Mouse (Mus musculus): ENCODE results near the gene Cc2d1a.

Cc2d1a gene

GRCm38 (mm10) chr8:84180530-84181190, 32.9 kb upstream of the Cc2d1a start:
- intact Hi-C loops (cut with DNase I) = loop anchor here (5.0 kb wide), 1 partner anchor 143 kb away; no protein-coding TSS in a partner anchor

GRCm38 (mm10) chr8:84179946-84180345, 32.2 kb upstream of the Cc2d1a start:
- intact Hi-C loops (cut with DNase I) = loop anchor here (5.0 kb wide), 1 partner anchor 143 kb away; no protein-coding TSS in a partner anchor

GRCm38 (mm10) chr8:84178592-84178991, 30.9 kb upstream of the Cc2d1a start:
- intact Hi-C loops (cut with DNase I) = no loop called here

- intact Hi-C loops (cut with DNase I) = no loop called here
Observed at GRCm38 (mm10) chr8:84177405-84177804, 29.7 kb upstream of the Cc2d1a start.

- intact Hi-C loops (cut with DNase I) = no loop called here
Observed at GRCm38 (mm10) chr8:84176560-84176959, 28.8 kb upstream of the Cc2d1a start.

GRCm38 (mm10) chr8:84173861-84174260, 26.1 kb upstream of the Cc2d1a start:
- intact Hi-C loops (cut with DNase I) = no loop called here

- intact Hi-C loops (cut with DNase I) = no loop called here
Observed at GRCm38 (mm10) chr8:84170096-84170495, 22.4 kb upstream of the Cc2d1a start.

GRCm38 (mm10) chr8:84167696-84168095, 20.0 kb upstream of the Cc2d1a start:
- intact Hi-C loops (cut with DNase I) = no loop called here

- intact Hi-C loops (cut with DNase I) = no loop called here
Observed at GRCm38 (mm10) chr8:84157620-84158019, 9.9 kb upstream of the Cc2d1a start.

GRCm38 (mm10) chr8:84149181-84149580, 1.4 kb upstream of the Cc2d1a start:
- intact Hi-C loops (cut with DNase I) = loop anchor here (5.0 kb wide), 1 partner anchor 47 kb away; the partner anchor contains the start of gene Dcaf15

- intact Hi-C loops (cut with DNase I) = loop anchor here (5.0 kb wide), 1 partner anchor 46 kb away; the partner anchor contains the start of gene Dcaf15
Observed at GRCm38 (mm10) chr8:84148531-84148850, 755 bp upstream of the Cc2d1a start.

- intact Hi-C loops (cut with DNase I) = loop anchor here (5.0 kb wide), 1 partner anchor 45 kb away; the partner anchor contains the start of gene Dcaf15
Observed at GRCm38 (mm10) chr8:84147324-84147766, 391 bp downstream of the Cc2d1a start.

- intact Hi-C loops (cut with DNase I) = loop anchor here (5.0 kb wide), 1 partner anchor 42 kb away; the partner anchor contains the start of gene Dcaf15
Observed at GRCm38 (mm10) chr8:84144636-84145245, 3.0 kb downstream of the Cc2d1a start.

GRCm38 (mm10) chr8:84140838-84141237, 6.9 kb downstream of the Cc2d1a start:
- intact Hi-C loops (cut with DNase I) = no loop called here

- intact Hi-C loops (cut with DNase I) = no loop called here
Observed at GRCm38 (mm10) chr8:84137848-84138247, 9.9 kb downstream of the Cc2d1a start.

- intact Hi-C loops (cut with DNase I) = no loop called here
Observed at GRCm38 (mm10) chr8:84132225-84132624, 15.5 kb downstream of the Cc2d1a start.

- intact Hi-C loops (cut with DNase I) = no loop called here
Observed at GRCm38 (mm10) chr8:84130806-84131205, 16.9 kb downstream of the Cc2d1a start.

GRCm38 (mm10) chr8:84128277-84128676, 19.5 kb downstream of the Cc2d1a start:
- intact Hi-C loops (cut with DNase I) = no loop called here

- intact Hi-C loops (cut with DNase I) = no loop called here
Observed at GRCm38 (mm10) chr8:84127202-84127901, 20.4 kb downstream of the Cc2d1a start.

GRCm38 (mm10) chr8:84126742-84127141, 21.0 kb downstream of the Cc2d1a start:
- intact Hi-C loops (cut with DNase I) = no loop called here

GRCm38 (mm10) chr8:84125656-84126055, 22.1 kb downstream of the Cc2d1a start, which contains the start of gene Podnl1:
TSS of gene Podnl1 (plus strand) at chr8:84125989.
- intact Hi-C loops (cut with DNase I) = no loop called here

- intact Hi-C loops (cut with DNase I) = no loop called here
Observed at GRCm38 (mm10) chr8:84122151-84122550, 25.6 kb downstream of the Cc2d1a start.
